Mouse (Mus musculus): ENCODE data around the gene Gmnn.

GRCm38 (mm10) chr13:24806079-24806478 lies 44.4 kb upstream of the Gmnn start:
- TF ChIP-seq CTCF (IDR thresholded peaks at IDR 0.05; ENCODE audit: low read depth), result no peak
- no peak for TF ChIP-seq EP300 (IDR thresholded peaks at IDR 0.05; ENCODE audit: low read depth)

Measured in heart, postnatal 0 days (tissue).